Mouse (Mus musculus) erythroblast, adult 5-6 weeks (primary cell): ENCODE data around the gene Gm20388. TPM values are rescaled to one million over a fixed set of nuclear protein-coding genes. Genes with fewer than 3 reads are reported as not detected.

ENCODE experiments used
- ATAC-seq: replicated peaks from 2 replicates; pipeline ENCODE4 v1.8.0; 2016; ENCODE audit warnings: moderate number of reproducible peaks, mild to moderate bottlenecking, moderate TSS enrichment, inconsistent platforms; ENCODE audit not compliant: poor library complexity, low FRiP score, severe bottlenecking
- total RNA-seq, 2 experiments: library from RNA; stranded (forward) in 1 of 2; stranded (reverse) in 1 of 2; fragments of 150-400 nt in 1 of 2; fragments of 200-764, 138-1000 nt in 1 of 2; gene quantifications; 2 replicates each; pipeline versions ENCODE4 v1.2.3 to v1.2.4; 2015 to 2017; ENCODE audit warnings: low replicate concordance in 2 of 2

Gene Gm20388
- total RNA-seq, 2 experiments from 2014 or later: 2.9 to 7.8 TPM

DNA sequence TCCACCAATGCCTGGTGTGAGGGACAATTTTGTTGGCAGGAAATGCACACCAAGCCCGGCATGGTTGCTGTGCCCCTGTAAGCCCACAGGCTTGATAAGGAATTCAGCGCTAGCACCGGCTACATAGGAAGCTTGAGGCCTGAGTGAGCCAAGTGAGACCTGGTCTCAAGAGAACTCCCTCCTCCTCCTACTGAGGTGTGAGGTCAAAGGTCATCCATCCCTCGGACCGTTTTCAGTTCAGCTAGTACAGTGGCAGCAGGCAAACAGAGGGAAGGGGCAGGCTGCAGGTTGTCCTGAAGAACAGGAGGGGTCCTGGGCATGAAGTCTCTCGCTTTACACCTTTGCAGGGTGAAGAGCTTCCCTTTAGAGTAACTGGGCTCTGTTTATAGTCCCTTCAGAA lies 720.2 kb downstream of the Gm20388 start:
- no peak for ATAC-seq

DNA sequence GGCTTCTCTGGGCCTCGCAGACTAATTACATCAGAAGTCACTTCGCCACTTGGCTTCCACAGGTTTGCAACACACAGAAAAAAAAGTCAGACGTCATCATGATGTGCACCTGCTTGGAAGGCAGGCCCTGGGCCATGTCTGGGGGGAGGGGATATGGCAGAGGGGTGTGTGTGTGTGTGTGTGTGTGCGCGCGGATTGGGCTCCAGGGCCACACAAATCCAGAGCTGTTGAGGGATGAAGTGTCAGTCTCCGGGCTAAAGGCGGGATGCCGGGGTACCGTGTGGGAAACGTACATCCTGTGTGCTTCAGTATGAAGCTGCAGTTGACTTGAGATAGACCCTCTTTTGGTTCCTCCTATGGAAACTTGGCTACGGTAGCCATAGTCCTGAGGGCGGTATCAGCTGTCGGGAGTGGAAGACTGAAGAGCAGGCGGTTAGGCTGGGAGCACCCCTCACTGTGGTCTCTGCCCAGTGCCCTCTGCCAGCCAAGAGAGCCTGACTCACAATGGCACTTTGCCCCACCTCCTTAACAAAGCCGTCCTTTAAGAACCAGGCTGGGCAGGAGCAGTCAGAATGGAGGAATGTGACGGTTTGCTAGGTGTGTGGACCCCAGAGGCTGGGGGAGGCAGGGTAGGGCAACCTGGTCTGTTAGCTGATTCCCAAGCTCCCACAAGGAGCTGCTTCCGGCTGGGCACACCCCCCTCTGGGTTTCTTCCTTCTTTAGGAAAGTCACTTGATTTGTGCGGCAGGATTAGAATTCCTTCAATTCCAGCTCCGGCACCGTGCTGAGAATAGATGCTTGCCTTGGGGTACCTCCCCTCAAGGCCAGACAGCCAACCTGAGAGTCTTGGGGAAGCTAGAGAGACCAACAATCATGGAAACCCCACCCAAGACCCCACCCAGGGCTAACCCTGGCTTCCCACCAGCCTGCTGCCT lies 721.1 kb downstream of the Gm20388 start:
- no peak for ATAC-seq

GRCm38 (mm10) chr8:120632969-120633664 lies 722.5 kb downstream of the Gm20388 start:
- ATAC-seq: no peak

GRCm38 (mm10) chr8:120633665-120634271 lies 723.1 kb downstream of the Gm20388 start:
- no peak for ATAC-seq

DNA sequence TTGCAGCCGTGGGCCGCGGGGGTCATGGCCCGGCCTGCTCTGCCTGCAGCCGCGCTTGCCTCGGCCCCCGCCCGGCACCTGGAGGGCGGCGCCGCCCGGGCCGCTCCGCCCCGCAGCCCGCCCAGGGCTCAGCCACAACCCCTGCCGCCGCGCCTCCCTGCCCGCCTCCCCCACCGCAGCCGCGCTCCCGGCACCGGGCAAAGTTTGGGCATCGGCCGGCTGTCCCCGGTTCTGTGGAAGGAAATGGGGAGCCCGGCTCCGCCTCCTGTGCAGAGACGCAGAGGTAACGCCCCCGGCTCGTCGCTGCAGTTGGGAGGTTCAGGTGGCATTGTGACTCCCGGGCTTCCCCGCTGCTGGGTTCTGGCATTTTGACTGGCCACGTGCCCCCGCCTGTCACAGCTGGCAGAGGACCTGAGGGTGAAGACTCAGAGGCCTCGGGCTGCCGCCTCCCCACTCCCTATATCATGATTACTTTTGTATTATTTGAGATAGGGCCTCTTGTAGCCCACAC lies 723.7 kb downstream of the Gm20388 start:
- ATAC-seq: no peak

DNA sequence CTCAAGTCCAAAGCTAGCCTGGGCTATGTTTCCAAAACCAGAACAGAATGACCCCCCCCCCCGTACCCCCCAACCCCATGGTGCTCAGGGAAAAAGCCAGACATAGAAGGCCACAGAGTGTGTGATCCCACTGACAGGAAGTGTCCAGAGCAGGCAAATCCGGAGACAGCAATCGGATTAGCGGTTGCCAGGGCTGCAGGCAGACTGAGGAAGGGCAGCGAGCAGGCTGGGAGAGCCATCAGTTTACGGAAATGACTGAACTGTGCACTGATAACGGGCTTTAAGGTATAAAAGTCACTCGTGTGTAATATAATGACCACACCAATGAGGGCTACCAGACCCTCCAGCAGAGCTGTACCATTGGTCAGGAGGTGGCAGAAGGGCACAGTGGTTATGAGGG lies 730.6 kb downstream of the Gm20388 start:
- no peak for ATAC-seq

DNA sequence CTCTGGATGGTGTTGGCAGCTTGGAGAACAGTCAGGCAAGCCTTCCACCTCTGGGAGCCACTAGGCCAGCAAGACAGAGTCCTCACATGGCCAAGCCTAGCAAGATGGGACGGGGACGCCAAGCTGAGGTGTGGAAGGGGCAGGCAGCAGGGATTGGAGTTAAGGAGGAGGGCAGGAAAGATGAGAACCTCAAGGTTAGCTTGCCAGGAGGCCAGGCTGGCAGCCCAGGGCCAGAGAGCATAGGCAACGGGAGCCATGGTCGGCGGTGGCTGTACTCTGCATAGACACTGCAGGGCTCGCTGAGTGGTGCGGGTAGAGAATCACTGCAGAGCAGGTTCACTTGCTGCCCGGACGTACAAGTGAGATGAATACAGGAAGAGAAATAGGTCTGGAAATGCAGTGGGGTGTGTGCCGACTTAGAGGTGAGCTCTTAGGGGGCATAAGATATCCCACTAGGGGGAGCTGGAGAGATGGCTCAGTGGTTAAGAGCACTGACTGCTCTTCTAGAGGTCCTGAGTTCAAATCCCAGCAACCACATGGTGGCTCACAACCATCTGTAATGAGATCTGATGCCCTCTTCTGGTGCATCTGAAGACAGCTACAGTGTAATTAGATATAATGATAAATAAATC lies 731.5 kb downstream of the Gm20388 start:
- ATAC-seq: no peak

GRCm38 (mm10) chr8:120644663-120645062 lies 734.0 kb downstream of the Gm20388 start:
- no peak for ATAC-seq

DNA sequence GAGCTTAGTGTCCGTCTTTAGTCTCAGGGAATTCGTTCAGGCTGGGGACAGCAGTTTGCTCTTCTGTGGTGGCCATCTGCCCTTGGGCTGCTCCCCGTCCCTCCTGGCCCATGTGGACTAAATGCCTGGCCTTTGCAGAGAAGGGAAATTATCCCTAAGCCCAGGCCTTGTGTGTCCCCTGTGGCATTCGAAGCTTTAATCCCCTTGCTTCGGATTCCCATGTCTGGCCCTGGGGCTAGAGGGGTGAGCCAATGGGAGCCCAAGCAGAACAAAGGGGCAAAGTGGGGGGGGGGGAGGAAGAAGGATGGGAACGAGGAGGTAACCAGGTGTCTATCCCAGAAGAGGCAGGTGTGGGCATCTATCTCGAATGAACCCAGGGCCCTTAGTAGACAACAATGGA lies 736.9 kb downstream of the Gm20388 start, which contains the start of gene 1190005I06Rik:
1190005I06Rik (minus strand) TSS at position 101 of the 400 bp plus-strand sequence.
- ATAC-seq: no peak

DNA sequence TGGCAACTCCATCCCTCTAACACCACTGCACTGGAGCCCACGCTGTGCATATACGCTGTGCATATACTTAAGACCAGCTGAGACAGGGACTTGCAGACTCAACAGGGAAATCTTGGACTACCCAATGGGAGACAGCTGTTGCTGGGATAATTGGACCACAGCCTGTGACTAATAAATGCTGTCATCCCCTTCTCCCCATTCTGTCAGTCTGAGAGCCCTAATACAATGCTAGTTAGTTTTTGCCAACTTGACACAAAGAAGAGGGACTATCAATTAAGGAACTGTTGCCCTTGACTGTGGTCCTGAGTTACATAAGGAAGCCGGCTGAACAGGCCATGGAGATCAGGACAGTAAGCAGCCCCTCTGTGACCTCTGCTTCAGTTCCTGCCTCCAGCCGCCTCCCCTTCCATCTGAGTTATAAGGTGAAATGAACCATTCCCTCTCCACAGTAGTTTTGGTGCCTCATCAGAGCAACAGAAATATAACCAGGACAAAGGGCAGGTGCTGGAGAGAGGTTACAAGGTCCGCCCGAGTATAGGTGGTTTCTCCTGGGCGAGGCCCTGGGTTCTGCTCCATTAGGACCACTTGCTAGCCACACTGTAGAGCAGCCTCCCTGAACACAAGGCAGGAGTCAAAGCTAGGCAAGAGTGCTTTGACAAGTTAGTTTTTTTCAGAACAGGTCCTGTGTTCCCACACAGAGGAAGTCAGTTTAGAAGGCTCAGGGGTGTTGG lies 745.8 kb downstream of the Gm20388 start:
- ATAC-seq: no peak

- ATAC-seq: no peak
These were observed 746.8 kb downstream of the Gm20388 start for GRCm38 (mm10) chr8:120657415-120657814.

DNA sequence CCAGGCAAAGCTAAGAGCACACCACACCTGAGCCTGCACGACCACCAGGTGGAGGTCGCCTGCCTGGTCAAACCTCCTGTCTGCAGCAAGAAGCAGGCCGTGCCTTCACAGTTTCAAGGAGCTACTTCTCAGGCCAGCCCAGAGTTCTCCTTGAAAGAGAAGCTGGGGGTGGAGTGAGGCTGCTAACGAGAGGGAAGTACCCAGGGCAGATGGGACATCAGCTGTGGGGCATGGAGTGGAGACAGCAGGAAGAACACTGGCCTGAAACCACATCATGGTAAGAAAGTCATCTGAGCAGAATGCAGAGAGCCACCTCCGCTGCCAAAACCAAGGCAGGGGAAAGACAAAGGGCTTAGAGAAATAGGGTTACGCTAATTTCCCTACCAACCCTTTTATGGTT lies 753.9 kb downstream of the Gm20388 start:
- no peak for ATAC-seq

GRCm38 (mm10) chr8:120665726-120666455 lies 755.2 kb downstream of the Gm20388 start:
- peak; percentile 44; the same call in 1 of the 2 replicates for ATAC-seq

- 0 out of 2 replicates have a peak, but pooled peaks have one; percentile 20 for ATAC-seq
These were observed 756.3 kb downstream of the Gm20388 start for GRCm38 (mm10) chr8:120666807-120667470.

DNA sequence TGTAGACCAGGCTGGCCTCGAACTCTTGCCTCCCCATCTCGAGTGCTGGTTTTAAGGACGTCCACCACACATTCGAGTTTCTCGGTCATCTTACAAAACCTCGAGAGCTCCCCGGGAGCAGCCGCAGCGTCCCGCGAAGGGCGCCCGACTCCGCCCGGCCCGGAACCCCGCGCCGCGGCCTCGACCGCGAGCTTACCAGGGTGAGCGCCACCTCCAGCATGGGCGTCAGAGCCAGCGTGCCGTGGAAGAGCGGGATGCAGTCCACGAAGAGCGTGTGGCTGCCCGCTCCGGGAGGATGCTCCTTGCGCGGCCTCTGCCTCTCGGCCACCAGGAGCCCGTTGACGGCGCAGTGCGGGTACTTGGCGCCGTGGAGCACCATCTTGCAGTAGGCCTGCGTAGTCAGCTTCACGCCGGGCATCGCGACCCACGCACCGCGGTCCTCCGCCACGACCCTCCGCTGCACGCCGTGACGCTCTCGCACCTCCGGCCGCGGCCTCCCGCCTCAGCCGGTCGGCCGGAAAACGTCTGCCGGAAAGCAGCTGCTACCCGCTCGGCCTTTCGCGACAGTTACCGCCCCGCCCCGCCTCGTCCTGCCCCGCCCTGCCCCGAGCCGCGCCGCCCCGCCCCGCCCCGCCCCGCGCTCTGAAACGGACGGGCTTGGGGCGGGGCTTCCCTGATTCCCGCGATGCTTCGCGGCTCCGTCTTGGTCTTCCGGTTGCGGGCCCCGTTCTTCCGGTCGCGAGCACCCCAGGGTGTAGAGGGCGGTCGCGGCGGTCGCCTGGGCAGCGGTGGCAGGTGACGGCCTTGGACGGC lies 757.1 kb downstream of the Gm20388 start, which contains the start of the genes Gm27021 and Cox4i1:
Gm27021 (minus strand) TSS at position 519 of the 813 bp plus-strand sequence.
Cox4i1 (plus strand) TSS at position 662 of the 813 bp plus-strand sequence.
- peak; percentile 85 for ATAC-seq

DNA sequence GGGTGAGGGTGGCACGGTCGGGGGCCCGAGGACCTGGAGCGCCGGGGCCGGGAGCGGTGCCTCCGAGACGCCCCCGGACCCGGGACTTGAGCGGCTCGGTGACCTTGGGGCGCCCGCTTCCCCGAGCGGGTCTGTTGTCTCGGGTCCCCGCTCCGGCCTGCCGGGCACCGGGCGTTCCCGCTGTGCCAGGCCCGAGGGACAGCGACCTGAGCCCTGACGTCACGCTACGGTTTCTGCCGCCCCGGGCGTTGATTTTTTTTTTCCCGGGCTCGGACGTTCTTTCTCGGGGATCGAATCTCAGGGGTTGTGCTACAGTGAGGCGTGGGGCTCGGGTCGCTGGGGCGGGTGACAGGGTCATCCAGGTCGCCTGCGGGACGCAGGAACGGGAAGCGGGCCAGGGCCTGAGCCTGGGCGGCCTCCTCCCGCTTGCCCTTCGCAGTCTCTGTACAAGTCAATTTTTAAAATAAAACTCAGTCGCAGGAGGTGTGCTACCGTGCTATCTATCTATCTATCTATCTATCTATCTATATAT lies 757.8 kb downstream of the Gm20388 start, which contains the start of gene Emc8:
Emc8 (minus strand) TSS at position 200 of the 532 bp plus-strand sequence.
- peak; percentile 23 for ATAC-seq
